Mouse (Mus musculus) monocyte, adult 2 months (primary cell): ENCODE data around the gene Prrc2c.
"Not testable (repeated sequence)": the region's sequence is repeated elsewhere in the genome, so short reads cannot be mapped to it uniquely, and the experiment has no call there.

Experiments used
- DNase-seq, 2 experiments: peaks; one replicate each; pipeline ENCODE4 v3.0.0; 2022; ENCODE audit warnings: low spot score in 2 of 2, low read depth in 1 of 2

Prrc2c gene

DNA sequence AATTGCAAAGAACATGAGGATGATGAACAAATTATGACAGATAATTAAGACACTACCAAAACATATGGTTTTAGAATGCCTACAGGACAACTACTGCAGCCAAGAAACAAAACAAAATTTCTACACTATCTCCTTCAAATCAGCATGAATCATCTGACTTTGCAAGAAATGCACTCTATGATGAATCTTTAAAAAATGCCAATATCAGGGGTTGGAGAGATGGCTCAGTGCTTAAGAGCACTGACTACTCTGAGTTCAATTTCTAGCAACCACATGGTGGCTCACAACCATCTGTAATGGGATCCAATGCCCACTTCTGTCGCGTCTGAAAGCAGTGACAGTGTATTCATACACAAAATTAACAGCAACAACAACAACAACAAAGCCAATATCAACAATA is 46.6 kb downstream of the Prrc2c start:
- no peak for DNase-seq

DNA sequence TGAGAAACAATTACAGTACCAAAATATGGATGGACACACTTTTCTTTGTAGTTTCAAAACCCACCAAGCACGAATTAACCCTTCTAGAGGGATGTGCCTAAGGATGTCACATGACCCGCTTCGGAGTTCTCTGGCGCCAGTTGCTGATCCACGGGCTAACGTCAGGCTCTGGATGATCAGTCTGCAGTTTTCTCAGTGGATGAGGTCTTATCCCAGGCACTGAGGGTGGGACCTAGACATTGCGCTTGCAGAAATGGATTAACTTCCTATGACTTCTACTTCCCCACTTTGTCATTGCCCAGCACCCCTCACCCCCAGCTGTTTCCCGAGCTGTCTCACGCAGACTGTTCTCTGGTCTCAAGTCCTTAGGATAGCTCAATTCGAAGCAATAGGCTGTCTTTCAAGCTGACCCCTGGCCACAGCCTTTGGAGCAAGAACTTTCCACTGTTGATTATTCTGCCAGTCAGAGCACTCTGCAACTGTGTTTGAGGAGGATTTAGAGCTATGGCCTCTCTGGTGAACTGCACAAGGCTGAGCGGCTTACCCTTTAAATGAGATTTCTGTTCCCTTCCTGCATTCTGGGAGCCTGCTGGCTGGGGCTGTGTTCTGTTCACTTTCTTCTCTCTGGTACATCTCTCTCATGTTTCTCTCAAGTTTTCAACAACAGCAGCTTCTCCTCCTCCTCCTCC is 74.7 kb downstream of the Prrc2c start:
- no peak for DNase-seq

DNA sequence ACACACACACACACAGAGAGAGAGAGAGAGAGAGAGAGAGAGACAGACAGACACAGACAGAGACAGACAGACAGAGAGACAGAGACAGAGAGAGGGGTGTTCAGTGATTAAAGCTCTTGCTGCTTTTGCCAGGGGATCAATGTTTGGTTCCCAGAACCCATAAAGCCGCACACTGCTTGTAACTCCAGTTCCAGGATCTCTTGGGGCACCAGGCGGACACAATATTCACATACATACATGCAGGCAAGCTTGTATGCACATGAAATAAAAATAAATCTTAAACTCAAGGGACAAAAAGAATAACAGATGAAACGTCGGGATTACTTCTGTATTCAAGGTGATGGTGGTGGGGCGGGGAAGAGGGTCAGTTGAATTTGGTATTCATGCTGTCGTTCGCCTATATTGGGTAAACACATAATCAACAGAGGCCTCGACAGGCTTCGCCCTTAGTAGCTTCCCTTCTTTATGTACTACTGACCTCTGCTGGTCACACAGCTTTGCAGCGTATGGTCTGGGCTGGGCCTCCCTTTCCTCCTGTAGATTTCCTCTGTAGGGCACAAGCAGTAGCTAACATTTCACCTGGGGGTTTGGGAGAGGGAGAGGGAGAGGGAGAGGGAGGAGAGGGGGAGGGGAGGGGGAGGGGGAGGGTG is 75.4 kb downstream of the Prrc2c start:
- peak; percentile 4 to 26 for DNase-seq

DNA sequence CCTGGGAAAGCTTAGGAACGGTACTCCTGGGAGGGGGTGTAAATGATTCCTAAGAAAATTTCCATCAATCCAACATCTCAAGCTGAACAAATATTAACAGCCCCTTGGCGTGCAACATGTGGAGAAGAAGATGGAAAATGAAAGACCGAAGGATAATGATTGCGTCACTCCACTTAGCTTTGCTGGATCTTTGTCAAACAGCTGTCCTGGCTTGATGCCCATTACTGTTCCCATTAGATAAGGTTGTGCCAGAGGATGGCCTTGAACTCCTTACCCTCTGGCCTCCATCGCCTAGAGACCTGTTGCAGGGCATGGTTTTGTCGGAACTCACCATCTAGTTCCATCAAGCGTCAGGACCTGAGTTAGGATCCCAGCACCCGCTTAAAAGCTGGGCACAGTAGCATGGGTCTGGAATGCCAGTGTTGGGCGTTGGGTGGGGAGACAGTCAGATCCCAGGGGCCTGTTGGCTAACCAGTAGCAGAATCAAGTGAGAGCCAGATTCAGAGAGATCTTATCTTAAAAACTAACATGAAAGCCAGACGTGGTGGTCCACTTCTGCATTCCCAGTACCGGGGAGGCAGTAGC is 80.0 kb downstream of the Prrc2c start:
- no peak for DNase-seq

DNA sequence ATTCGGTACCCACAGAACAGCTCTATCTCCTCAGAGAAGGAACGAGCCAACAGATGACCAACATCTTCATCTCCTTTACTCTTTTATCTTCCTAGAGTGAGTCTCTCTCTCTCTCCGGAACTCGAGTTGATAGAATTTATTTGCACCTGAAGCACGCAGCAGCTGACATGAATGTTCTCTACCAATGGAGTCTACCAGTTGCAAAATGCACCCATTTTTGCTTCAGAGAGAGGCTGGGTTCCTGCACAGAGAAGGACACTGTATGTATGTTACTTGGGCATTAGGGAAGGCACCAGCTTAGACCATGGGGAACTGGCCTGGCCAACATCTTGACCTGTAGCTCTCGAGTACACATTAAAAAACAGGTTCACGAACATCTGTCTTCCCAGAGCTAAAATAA is 82.2 kb downstream of the Prrc2c start, which contains the start of gene Myocos:
Gene Myocos (minus strand): TSS at position 101 of the 400 bp plus-strand sequence.
- DNase-seq = no peak

DNA sequence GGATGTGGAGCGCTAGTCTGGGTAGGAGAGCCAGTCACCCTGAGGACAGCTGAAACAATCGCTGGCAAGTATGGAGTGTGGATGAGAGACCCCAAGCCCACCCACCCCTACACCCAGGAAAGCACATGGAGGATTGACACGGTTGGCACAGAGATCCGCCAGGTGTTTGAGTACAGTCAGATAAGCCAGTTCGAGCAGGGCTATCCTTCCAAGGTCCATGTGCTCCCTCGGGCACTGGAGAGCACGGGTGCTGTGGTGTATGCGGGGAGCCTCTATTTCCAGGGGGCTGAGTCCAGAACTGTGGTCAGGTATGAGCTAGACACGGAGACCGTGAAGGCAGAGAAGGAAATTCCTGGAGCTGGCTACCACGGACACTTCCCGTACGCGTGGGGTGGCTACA is 91.9 kb downstream of the Prrc2c start:
- no peak for DNase-seq

DNA sequence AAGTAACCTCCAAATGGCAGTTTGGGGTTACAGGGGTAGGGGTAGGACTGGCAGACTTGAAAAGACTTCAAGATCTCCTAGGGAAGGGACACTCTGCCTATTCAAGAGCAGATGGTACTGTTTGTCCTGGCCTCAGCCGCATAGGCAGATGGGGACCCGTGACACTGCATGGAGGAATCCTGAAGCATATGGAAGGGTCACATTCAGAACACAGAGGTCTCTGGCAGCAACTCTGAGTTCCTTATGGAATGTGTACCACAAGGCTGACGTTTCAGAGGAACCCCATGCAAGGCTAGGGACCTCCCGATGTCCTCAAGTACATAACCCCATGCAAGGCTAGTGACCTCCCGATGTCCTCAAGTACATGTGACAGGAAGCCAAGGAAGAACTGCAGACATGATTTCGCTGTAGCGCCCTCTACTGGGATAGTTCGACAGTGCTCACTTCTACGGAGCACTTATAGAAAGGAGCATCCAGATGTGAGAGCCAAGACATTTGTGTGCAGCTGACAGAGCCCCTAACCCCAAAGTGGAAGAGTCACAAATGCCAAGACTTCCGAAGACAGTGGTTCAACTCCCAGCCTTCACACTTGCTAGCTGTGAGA is 94.2 kb downstream of the Prrc2c start:
- DNase-seq = no peak

DNA sequence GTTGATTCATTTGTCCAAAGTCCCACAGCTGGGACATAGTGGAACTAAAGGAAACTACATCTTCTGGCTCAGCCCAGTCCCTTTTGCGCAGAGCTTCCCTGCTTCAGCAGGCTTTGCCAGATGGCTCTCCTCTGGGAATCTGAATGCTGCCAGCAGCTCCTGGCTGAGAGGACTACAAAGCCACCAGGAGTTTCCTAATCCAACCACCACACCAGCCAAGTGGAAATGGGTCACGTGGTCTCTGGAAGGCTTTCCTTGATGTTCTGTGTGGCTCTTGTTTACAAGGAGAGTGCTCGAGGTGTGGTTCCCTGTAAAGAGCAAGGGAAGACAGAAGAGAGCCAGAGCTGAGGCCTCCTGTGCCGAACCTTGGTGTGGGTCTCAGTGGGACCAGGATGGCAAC is 96.6 kb downstream of the Prrc2c start:
- no peak for DNase-seq

DNA sequence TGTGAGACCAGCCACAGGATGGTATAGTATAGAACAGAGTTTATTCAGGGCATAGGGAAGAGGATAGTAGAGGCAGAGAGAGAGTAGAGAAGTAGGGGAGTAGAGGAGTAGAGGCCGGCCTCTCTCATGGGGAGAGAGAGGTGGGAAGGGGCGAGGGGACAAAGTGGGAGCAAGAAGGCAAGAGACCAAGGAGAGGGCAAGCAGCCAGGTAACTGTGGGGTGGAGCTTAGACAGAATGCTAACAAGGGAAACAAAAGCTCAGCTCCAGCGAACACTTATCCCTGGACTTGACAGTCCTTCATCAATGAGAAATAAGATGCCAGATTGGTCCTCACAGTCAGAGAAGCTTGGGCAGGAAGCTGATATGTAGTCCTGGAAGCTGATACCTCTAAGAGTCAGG is 97.8 kb downstream of the Prrc2c start:
- DNase-seq = no peak

DNA sequence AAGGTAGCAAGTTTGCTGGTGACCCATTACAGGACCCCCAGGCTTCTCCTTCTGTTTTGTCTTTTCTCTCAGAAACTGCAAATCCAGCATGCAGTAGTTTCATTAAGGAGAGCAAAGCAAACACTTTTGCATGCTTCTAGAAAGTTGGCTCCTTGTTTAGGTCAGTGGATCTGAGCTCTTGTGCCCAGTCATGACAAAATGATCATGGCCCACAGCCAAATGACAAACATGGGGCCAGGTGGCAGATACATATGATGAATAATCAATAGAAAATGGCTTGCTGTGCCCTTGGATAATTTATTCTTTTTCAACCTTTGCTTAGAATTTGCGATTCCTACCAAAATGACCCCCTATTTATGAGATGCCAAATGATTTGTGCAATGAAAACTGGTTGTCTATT is 100.5 kb downstream of the Prrc2c start:
- no peak for DNase-seq

DNA sequence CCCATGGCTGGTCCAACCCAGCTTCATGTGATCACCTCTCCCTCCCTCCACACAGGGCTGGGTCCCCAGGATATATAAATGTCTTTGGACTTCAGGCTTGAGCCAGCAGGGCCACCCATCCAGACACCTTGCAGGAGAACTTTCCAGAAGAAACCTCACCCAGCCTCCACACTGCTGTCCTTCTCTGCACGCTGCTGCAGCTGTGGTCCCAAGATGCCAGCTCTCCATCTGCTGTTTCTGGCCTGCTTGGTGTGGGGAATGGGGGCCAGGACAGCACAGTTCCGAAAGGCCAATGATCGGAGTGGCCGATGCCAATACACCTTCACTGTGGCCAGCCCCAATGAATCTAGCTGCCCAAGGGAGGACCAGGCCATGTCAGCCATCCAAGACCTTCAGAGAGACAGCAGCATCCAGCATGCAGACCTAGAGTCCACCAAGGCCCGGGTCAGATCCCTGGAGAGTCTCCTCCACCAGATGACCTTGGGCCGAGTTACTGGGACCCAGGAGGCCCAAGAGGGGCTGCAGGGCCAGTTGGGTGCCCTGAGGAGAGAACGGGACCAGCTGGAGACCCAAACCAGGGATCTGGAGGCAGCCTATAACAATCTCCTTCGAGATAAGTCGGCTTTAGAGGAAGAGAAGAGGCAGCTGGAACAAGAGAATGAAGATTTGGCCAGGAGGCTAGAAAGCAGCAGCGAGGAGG is 101.2 kb downstream of the Prrc2c start, which contains the start of gene Myoc:
Gene Myoc (plus strand): TSS at position 105 of the 700 bp plus-strand sequence.
- DNase-seq = no peak

DNA sequence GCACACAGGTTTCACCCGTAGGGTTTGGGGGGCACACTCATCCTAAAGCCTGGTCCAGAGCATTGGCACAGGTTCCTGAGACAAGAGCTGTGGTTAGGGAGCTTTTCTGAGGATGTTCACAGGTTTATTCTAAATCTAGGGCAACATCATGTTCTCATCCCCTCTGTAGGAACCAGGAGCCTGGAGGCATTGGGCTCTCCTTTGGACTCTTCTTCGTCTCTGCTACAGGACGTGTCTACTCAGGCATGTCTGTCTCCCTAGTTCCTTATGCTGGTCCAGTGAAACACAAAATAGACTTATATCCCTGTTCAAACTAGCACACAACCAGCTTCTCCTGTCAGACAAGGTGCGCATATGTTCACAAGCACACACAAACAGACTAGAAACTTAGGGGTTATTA is 101.8 kb downstream of the Prrc2c start:
- DNase-seq = no peak

DNA sequence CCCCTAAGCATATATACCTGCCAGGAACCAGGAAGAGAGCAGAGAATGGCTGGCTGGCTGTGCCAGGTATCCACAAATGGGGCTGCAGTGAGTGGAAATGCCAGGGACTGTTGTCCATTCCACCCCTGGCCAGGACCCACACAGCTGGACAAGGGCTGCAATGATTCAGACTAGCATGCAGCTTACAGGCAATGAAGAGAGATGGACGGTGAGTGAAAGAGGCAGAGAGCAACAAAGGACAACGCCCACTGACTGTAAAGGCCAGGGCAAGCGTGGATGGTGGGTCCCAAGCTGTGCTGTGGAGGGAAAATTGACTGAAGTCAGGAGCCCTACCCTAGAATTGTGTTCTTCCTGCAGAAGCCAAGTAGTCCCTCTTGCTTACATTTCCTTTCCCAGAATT is 103.8 kb downstream of the Prrc2c start:
- no peak for DNase-seq

DNA sequence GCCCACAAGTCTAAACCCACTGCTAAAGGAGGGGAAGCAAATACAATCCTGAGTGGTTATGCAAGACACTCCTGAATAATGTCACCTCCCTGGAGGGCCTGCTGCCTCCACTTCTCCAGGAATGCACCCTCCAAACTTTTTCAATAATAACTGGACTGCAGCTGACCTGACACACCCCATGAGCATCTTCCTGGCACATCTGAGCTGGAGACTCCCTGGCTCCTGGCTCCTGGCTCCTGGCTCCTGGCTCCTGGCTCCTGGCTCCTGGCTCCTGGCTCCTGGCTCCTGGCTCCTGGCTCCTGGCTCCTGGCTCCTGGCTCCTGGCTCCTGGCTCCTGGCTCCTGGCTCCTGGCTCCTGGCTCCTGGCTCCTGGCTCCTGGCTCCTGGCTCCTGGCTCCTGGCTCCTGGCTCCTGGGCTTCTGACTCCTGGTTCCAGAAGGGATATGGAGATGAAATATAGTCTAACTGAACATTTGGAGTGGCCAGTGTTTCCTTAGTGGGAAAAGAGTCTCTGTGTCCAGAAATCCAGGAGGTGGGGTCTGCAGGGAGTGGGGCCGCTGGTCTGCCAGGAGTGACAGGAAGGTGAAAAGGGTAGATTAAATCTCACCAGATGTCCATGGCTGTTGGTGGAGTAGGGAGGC is 104.9 kb downstream of the Prrc2c start:
- not testable (repeated sequence) for DNase-seq

DNA sequence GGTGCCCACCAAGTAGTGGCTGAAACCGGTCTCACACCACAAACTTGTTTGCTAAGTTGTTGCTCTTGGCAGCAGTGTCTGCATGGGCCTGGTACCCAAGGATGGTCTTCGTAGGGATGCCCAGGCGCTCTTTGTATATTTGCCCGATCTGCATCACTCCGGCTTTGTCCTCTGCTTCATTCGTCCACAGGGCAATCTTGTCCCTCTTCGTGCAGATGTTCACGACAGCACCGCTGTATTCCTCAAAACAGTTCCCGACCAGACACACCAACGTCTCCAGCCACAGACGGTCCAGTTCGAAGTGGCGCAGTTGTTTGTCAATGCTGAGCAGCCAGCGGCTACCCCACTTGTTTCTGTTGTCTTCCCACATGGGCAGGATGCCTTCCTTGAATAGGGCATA is 112.0 kb downstream of the Prrc2c start:
- not testable (repeated sequence) for DNase-seq

DNA sequence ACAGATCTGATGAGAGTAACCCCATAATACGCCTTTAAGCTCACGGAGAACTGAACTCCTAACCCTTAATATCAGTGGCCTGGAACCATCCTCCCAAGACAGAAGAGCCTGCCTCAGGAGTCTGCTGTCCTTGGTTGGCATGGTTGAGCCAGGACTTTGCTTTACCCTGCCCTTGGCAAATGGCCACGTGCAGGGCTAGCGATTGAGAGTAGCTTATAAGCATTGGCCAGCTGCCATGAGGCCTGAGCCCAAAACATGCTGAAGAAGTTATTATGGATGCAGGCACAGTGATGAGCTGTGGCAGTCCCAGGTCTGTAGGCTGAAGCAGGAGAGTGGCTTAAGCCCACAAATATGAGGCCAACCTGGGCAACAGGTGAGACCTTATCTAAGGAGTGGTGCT is 112.5 kb downstream of the Prrc2c start:
- not testable (repeated sequence) for DNase-seq

DNA sequence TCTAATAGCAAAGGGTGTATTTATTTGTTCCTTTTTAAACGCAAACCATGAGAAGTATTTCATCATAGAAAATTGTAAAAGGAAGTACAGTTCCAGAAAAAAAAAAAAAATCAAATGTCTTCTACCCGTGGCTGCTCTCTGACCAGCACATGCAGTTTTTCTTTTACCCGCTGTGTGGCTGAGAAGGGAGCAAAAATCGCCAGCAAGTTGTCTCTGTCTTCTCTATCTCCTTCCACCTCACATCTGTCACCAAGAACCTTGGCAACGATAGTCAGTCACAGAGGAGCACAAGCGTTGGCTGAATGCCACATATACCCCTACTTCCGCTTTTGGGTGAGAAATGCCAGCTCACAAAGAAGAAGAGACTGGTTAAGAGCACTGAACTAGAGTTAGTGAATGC is 115.1 kb downstream of the Prrc2c start:
- peak; percentile 46 to 55 for DNase-seq

DNA sequence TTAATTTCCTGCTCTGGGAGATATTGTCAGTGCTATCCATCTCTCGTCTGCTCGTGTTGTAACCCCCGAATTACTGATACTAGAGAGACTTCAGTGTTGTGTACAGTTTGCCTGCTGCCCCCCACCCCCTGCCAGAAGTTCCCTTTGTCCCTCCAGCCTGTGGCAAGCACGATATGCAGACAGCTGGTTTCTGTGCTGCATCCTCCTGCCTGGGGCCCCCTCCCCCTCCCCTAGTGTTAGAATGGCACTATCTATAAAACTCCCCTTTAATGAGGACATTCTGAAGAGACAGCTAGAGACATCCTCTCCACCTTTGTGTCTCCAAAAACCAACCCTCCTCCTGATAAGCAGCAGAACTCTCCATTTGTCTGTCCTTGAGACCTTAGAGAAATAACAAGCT is 116.5 kb downstream of the Prrc2c start:
- DNase-seq = no peak
